Mouse (Mus musculus) granulocyte monocyte progenitor cell, adult 5-6 weeks (primary cell): ENCODE measurements around the gene Prkca. TPM values are rescaled to one million over a fixed set of nuclear protein-coding genes. Genes with fewer than 3 reads are reported as not detected.
A peak's percentile ranks its signal among the peaks of the same experiment; 100 is the strongest.
"Not testable (repeated sequence)": the region's sequence is repeated elsewhere in the genome, so short reads cannot be mapped to it uniquely, and the experiment has no call there.

Source experiments
- ATAC-seq: replicated peaks from 2 replicates; pipeline ENCODE4 v1.8.0; 2016; ENCODE audit warnings: mild to moderate bottlenecking, moderate TSS enrichment, inconsistent platforms; ENCODE audit not compliant: poor library complexity, severe bottlenecking
- total RNA-seq, 2 experiments: library from RNA; stranded (forward) in 1 of 2; stranded (reverse) in 1 of 2; fragments of 200-712, 200-1000 nt in 1 of 2; fragments of >200 nt in 1 of 2; fragmentation: Nextera tagmentation in 1 of 2; gene quantifications; 2 replicates each; pipeline ENCODE4 v1.2.3; 2014 to 2017

Gene Prkca
- total RNA-seq, 2 experiments from 2014 or later, result 2.2 to 6.1 TPM

DNA sequence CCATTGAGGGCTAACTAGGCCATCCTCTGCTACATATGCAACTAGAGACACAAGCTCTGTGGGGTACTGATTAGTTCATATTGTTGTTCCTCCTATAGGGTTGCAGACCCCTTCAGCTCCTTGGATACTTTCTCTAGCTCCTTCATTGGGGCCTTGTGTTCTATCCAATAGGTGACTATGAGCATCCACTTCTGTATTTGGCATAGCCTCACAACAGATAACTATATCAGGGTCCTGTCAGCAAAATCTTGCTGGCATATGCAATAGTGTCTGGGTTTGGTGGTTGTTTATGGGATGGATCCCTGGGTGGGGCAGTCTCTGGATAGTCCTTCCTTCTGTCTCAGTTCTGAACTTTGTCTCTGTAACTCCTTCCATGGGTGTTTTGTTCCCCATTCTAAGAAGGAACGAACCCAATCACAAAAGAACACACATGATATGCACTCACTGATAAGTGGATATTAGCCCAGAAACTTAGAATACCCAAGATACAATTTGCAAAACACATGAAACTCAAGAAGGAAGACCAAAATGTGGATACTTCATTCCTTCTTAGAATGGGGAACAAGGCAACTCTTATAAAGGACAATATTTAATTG is 256.5 kb downstream of the Prkca start:
- ATAC-seq, result not testable (repeated sequence)

GRCm38 (mm10) chr11:108082673-108083072 is 261.1 kb downstream of the Prkca start:
- no peak for ATAC-seq

DNA sequence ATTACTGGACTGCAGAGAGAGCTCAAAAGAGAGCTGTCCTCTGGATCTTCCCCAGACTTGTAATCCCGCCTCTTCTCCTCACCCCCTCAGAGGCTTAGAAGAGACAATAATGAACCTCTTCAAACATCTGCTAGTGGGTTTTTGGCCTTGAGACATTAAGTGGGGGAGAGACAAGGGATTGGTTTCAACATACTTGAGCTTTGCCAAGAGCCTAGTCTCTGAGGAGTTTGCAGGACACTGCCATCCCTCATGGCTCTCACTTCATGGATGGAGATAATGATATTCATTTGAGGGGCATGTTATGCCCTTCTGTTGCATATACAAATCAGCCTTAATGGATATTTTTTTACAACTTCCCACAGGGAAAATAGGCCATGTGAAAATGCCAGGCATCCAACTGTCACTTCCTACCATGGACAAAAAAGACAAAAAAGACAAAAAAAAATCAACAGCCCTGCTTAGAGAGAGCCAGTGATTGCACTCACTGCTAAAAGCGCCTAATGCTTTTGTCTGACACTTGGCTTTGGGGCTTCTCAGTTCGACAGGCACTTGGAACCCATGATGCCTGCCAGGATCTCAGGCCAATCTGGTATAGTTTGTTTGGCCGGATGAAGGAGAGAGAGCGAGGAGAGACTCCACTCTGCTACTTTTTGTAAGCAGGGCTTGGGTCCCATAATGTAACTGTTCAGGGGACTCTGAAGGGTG is 263.6 kb downstream of the Prkca start:
- ATAC-seq, result no peak

DNA sequence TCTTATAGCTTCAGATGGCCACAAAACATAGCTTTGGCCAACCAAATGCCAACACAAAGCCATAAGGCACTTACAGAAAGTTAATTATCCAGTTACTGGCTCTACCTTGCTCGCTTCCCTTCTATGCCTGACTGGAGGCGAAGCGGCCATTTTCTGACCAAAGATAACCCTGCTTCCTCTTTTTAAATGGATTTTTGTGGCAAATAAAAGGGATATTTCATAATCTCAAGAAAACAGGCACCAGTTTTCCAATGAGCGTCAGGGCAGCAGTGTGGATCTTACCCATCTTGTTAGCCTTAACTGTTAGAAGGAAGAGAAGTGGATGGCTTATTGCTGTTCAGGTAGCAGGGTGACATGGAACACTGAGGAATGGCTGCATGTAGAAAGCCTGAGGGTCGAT is 264.3 kb downstream of the Prkca start:
- peak; percentile 88 for ATAC-seq

DNA sequence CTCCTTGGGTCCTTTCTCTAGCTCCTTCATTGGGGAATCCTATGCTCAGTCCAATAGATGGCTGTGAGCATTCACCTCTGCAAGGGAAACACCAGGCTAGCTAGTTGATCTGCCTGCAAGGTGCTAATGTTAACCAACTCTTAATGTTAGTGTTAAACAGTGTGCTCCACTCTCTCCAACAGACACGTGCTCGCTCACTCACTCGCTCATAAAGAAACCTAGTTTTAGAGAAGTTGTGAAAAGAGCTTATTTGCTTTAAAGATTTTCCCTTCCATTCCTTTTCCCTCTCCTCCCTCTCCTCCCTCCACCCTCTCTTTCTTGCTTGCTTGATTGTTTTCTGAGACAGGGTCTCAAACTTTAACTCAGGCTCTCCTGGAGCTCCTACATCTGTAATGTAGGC is 266.2 kb downstream of the Prkca start:
- no peak for ATAC-seq

GRCm38 (mm10) chr11:108072606-108073243 is 271.0 kb downstream of the Prkca start:
- no peak for ATAC-seq

DNA sequence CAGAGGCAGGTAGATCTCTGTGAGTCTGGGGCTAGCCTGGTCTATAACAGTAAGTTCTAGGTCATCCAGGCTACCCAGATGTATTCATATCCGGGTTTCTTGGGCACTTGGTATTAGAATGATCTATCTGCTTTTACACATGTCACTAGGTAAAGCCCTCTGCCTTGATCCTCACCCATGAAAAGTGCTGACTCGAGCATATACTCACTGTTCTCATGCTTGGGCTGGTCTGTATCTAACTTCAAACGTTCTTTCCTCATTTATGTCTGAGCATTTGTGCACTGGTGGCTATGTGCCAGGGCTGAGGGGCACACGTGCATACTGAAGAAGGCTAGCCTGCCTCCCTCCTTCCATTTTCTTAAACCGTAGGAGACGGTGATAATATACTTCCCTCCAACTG is 272.5 kb downstream of the Prkca start:
- no peak for ATAC-seq

DNA sequence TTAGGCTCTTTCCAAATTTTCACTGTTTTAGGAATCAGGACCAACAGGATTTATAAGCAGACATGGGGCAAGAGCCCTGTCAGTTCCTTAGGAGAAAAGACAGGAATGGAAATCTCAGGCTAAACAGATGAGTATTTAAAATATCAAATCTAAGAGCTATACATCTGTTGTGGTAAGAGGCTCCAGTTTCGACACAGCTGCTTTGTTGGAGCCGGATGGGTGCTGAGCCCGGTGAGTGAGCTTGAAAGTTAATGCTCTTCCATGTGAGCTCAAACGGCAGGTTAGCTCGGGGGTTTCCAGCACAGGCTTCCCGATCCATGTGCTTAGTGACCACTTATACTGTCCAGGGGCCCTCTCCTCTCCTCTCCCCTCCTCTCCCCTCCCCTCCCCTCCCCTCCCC is 273.7 kb downstream of the Prkca start:
- ATAC-seq, result no peak

DNA sequence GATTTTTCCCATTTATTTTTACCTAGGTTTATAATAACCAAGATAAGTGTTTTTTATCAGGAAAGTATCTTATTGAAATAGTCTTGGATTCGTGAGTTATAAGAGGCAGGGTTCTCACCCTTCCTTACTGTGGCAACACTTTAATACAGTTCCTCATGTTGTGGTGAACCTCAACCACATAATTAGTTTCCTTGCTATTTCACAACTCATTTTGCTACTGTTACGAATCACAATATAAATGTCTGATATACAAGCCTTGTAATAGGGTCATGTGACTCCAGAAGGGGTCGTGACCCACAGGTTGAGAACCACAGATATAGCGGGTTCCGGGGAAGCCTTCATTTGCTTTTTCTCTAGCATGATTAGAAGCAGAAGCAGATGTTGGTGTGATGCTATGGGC is 275.3 kb downstream of the Prkca start:
- ATAC-seq, result peak; percentile 92

DNA sequence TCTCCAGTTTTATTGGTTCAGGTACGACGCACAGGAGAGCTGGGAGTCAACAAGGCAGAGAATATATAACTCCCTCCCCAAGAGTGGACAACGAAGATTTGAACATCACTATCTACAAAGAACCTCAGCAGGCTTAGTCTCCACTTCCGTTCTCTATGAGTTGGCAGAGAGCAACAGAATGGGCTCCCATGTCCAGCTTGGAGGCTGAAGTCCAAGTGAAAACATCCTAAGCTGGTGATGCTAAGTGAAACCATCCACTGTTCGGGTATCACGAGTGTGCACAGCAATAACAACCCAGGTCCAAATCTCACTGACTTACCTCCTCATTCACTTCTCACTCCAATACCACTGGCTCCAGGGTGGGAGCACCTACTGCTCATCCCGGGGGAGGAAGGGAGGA is 276.6 kb downstream of the Prkca start:
- no peak for ATAC-seq

GRCm38 (mm10) chr11:108064401-108064800 is 279.3 kb downstream of the Prkca start:
- no peak for ATAC-seq

- ATAC-seq, result no peak
Observed at GRCm38 (mm10) chr11:108063096-108063495, 280.6 kb downstream of the Prkca start.

- no peak for ATAC-seq
Observed at GRCm38 (mm10) chr11:108061571-108062479, 281.9 kb downstream of the Prkca start.

DNA sequence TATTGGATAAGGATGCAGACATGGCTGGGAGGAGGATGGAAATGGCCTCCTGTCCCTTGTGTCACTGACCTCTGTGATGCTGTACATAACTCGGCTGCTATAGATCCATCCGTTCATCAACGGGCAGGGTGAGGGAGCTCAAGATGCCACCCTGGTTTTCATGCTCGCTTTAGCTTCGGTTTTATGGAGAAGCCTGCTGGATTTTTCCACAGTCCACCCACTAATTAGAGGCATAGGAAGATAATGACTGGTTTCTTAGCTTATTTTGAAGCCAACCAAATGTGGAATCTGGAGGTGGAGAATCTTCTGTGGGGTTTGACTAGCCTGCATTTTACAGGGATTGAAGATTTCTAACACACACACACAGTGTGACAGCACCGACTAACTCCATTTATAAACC is 286.6 kb downstream of the Prkca start:
- no peak for ATAC-seq

DNA sequence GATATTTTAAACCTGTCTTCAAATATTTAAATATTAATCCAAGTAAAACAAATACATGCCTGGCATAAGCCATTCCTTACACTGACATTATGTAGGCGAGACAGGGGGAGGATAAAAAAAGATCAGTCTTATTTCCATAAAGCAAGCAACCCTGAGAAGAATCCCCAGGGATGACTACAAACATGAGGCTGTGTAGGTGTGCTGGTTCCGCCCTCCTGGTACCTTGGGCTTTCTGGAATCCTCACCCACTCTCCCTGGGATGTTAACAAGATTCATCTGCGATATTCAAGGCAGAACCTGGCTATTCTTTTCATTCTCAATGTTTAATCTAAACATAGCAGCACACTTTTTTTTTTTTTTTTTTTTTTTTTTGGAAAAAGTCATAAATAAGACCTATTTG is 289.1 kb downstream of the Prkca start:
- ATAC-seq, result no peak

DNA sequence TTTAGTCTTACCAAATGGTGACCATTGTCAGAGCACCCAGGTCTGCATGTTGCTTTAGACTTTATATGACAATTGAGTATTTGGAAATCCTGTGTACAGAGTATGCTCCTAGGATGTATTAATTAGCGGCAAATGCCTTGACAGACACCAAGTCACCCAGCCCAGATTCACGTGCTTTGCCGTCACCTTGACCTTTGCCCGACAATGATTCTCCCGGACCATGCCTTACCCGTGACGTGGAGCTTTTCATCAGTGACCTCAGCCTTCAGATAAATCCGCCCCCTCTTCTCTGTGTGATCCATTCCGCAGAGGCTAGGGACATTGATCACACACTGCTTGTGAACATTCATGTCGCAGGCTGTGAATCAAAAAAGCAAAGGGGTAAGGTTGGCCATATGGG is 290.0 kb downstream of the Prkca start:
- no peak for ATAC-seq

GRCm38 (mm10) chr11:108041669-108042068 is 302.1 kb downstream of the Prkca start:
- peak; percentile 53 for ATAC-seq

DNA sequence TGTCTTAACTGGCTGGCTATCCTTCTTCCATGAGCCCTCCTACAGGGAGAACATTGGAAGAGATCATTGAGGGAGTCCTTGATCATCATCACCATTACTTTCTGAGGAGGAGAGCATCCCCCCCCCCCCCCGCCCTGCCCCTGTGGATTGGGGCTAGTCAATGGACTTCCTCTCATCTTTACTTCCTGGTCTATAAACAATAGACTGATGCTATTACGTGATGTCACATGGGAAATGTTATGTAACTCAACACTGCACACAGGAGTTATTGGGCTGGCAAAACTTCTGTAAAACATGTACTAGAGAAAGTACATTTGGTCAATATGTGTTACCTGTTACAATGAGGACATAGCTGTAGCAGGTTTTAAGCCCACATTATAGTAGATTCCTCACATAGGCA is 302.9 kb downstream of the Prkca start:
- ATAC-seq, result peak; percentile 62; the same call in 1 of the 2 replicates

GRCm38 (mm10) chr11:108039761-108040160 is 304.0 kb downstream of the Prkca start:
- no peak for ATAC-seq

DNA sequence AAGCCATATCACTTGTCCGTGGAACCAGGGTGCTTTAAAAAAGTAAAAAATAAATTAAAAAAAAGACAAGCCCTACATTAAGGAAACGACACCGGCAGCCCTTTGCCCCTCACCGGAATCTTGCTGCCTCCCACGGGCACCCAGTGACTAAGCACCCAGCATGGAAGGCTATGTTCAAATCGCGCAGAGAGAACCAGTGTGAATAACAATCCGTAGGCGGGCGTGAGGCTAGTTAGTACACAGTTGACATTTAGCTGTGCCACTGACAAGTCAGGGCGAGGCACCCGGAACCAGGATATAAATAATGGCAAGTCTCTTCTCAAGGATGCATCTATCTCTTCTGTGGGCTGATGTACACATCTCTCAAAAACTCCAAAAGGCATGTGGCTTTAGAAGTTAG is 304.7 kb downstream of the Prkca start:
- no peak for ATAC-seq

- no peak; the same call in 1 of the 2 replicates for ATAC-seq
Observed at GRCm38 (mm10) chr11:108036339-108036738, 307.4 kb downstream of the Prkca start.
